Mouse (Mus musculus) T-helper 2 cell (primary cell): ENCODE measurements around the gene Slc7a4.

Experiments used
- in situ Hi-C: fragments of 300-600 bp; cut with MboI, MseI; formaldehyde crosslinking; loops from one replicate; pipeline ENCODE4 v1.15.1; 2025; ENCODE audit warnings: high pct_unique_total_duplicates

Gene Slc7a4

DNA sequence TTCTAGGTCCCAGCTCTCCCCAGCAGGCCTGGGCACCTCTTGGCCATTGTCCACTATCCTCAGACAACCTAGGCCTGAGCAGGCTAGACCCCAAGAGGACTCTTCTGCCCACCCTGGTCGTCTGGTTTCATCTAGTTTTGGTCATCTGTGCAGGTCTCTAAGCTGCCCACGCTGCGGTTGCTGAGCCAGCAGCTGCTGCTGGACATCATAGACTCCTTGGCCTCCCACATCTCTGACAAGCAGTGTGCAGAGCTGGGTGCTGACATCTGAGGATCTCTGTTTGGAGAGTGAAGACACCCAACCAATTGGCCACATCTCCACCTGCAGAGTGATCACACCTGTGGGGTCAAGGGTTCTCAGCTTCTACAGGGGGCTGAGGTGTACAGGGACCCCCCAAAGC is 57.5 kb downstream of the Slc7a4 start:
- in situ Hi-C loops: no loop called here

DNA sequence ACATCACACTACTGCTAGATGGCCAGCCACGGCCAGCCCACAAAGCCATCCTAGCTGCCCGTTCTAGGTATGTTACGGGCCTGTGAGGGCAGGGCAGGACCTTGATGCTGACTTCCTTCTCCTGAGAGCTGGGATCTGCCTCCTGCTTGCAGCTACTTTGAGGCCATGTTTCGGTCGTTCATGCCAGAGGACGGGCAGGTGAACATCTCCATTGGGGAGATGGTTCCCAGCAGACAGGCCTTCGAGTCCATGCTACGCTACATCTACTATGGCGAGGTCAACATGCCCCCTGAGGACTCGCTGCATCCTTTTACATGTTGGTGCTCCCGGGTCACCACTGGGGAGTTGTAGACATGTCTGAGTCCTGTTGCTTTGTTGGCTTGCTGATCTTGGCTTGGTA is 58.9 kb downstream of the Slc7a4 start:
- in situ Hi-C loops: no loop called here
